Mouse (Mus musculus) thymus, adult 2 months (tissue): ENCODE data around the gene Ciao2b. TPM values are rescaled to one million over a fixed set of nuclear protein-coding genes. Genes with fewer than 3 reads are reported as not detected.

ENCODE experiments used
- DNase-seq: peaks from one replicate; pipeline ENCODE4 v3.0.0; 2021
- H3K27ac ChIP-seq: fragments of 200-500 bp; 2 replicates; pipeline ENCODE4 v1.5.1; 2012; ENCODE audit warnings: low read length, control low read depth; ENCODE audit not compliant: control insufficient read depth, insufficient read depth
- H3K27me3 ChIP-seq: fragments of 200-500 bp; 2 replicates; pipeline ENCODE4 v1.6.1; 2012; ENCODE audit warnings: mild to moderate bottlenecking, low read length, moderate library complexity, mixed read lengths; ENCODE audit not compliant: control insufficient read depth, insufficient read depth
- H3K36me3 ChIP-seq: fragments of 200-500 bp; 2 replicates; pipeline ENCODE4 v1.6.1; 2012; ENCODE audit warnings: mild to moderate bottlenecking, low read length, moderate library complexity; ENCODE audit not compliant: control insufficient read depth, insufficient read depth
- H3K4me1 ChIP-seq: fragments of 200-500 bp; replicated peaks from 2 replicates; pipeline ENCODE4 v1.6.1; 2012; ENCODE audit warnings: low read length; ENCODE audit not compliant: control insufficient read depth, insufficient read depth
- H3K4me3 ChIP-seq: fragments of 200-500 bp; 2 replicates; pipeline ENCODE4 v1.5.1; 2012; ENCODE audit warnings: mild to moderate bottlenecking, low read length, control low read depth, moderate library complexity; ENCODE audit not compliant: control insufficient read depth, insufficient read depth
- CTCF ChIP-seq: fragments of 200-500 bp; IDR thresholded peaks from 2 replicates; pipeline ENCODE4 v1.5.1; 2012; ENCODE audit warnings: mild to moderate bottlenecking, control low read depth, low read length, moderate library complexity, borderline replicate concordance; ENCODE audit not compliant: control insufficient read depth, poor library complexity, insufficient read depth; ENCODE audit errors: extremely low read depth
- POLR2A ChIP-seq: fragments of 200-500 bp; IDR thresholded peaks from 2 replicates; pipeline ENCODE4 v1.6.1; 2012; ENCODE audit warnings: mild to moderate bottlenecking, low read length, control low read depth, moderate library complexity; ENCODE audit not compliant: control insufficient read depth, poor library complexity, insufficient read depth; ENCODE audit errors: extremely low read depth
- WGBS: fragments of 180-500 bp; shearing (Covaris S2); methylation state at CpG from one replicate; pipeline ENCODE4 v1.1.7; 2018; 5-methylcytosine and 5-hydroxymethylcytosine counted together
- polyA plus RNA-seq: library from polyadenylated mRNA; depleted of rRNA; stranded (reverse); fragments of >200 nt; gene quantifications from 2 replicates; pipeline ENCODE4 v1.2.3, GENCODE M21; 2012

The Ciao2b gene
- polyA plus RNA-seq, 1 experiment, result 76.9 TPM

- Histone ChIP-seq H3K27me3 (no peaks in the 10 kb centered on the region), H3K27ac (no peak overlapping the region), H3K36me3 (no peaks in the 10 kb centered on the region), H3K4me3 (no peak overlapping the region), H3K4me1 (peaks cover 25% of the 10 kb centered on the region)
- no peak for DNase-seq
- 62% methylated on average over 4 of the region's 4 CpGs for WGBS
- TF ChIP-seq POLR2A (no peak), CTCF (no peak)
Measured at GRCm38 (mm10) chr8:104627065-104627740, 14.6 kb downstream of the Ciao2b start.

- DNase-seq, result no peak
- H3K4me1 ChIP-seq, result peaks cover 6% of the 10 kb centered on the region
- no peak within 1 kb of the TSS for H3K4me3 ChIP-seq
- WGBS, result 94% methylated on average over 6 of the region's 6 CpGs
- H3K27me3 ChIP-seq, result no peaks in the 10 kb centered on the region
- H3K27ac ChIP-seq, result no peak within 1 kb of the TSS
- no peak for TF ChIP-seq POLR2A
- no peak for TF ChIP-seq CTCF
- no peaks in the 10 kb centered on the region for H3K36me3 ChIP-seq
Measured at GRCm38 (mm10) chr8:104624161-104624560, 17.6 kb downstream of the Ciao2b start, which contains the start of gene Cdh16. Gene Cdh16 (minus strand): TSS chr8:104624396.

GRCm38 (mm10) chr8:104620765-104621164, 21.0 kb downstream of the Ciao2b start:
- Histone ChIP-seq H3K27me3 (no peaks in the 10 kb centered on the region), H3K27ac (no peak overlapping the region), H3K4me3 (no peak overlapping the region), H3K36me3 (no peaks in the 10 kb centered on the region), H3K4me1 (peaks cover 6% of the 10 kb centered on the region)
- 85% methylated on average over 5 of the region's 5 CpGs for WGBS
- no peak for DNase-seq
- TF ChIP-seq POLR2A (no peak), CTCF (no peak)

DNA sequence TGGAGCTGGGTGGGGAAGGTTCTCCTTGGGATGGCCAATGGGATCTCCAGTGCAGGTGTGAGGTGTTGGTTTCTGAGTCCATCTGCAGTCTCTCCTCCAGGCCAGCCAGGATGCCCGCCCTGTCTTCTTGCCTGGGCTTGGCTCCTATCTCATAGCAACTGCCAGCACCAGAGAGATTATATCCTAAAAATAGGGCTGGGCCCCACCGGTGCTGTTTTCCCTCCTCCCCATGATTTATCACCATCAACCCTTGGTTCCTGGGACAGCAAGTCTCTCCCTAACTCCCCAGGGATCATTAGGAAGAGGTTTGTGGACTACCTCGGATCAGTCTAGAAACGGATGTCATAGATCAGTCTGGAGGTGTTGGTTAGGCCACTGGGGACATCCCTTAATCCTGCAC, 28.6 kb downstream of the Ciao2b start:
- TF ChIP-seq CTCF (no peak), POLR2A (no peak)
- H3K4me3 ChIP-seq, result no peak overlapping the region
- DNase-seq, result no peak
- H3K36me3 ChIP-seq, result no peaks in the 10 kb centered on the region
- WGBS, result 84% methylated on average over 4 of the region's 4 CpGs
- no peaks in the 10 kb centered on the region for H3K4me1 ChIP-seq
- H3K27ac ChIP-seq, result no peak overlapping the region
- H3K27me3 ChIP-seq, result no peaks in the 10 kb centered on the region

DNA sequence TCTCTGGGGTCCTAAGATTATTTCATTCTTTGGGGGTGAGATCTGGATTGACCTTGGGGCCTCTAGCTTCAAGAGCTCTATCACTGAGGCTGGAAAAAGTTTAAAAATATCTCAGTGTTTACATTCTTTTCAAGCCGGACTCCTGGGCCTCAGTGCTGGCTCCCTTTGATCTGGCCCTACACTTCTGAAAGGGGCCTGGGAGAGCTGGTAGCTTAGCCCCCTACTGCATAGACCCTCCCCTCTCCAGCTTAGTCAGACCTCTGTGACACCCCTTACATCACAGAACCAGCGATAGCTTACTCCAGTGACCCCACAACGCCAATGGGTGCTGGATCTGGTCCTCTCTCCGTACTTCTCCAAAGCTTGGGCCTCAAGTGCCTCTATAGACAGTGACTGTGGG, 30.2 kb downstream of the Ciao2b start:
- DNase-seq, result no peak
- Histone ChIP-seq H3K4me1 (no peaks in the 10 kb centered on the region), H3K36me3 (no peaks in the 10 kb centered on the region), H3K27ac (no peak overlapping the region), H3K4me3 (no peak overlapping the region), H3K27me3 (no peaks in the 10 kb centered on the region)
- WGBS, result 88% methylated on average over 4 of the region's 4 CpGs
- TF ChIP-seq POLR2A (no peak), CTCF (no peak)

GRCm38 (mm10) chr8:104610185-104610766, 31.5 kb downstream of the Ciao2b start:
- no peaks in the 10 kb centered on the region for H3K36me3 ChIP-seq
- WGBS, result 93% methylated on average over 12 of the region's 12 CpGs
- no peak overlapping the region for H3K27ac ChIP-seq
- TF ChIP-seq POLR2A, result no peak
- no peak for TF ChIP-seq CTCF
- no peaks in the 10 kb centered on the region for H3K27me3 ChIP-seq
- H3K4me1 ChIP-seq, result no peaks in the 10 kb centered on the region
- DNase-seq, result no peak
- H3K4me3 ChIP-seq, result no peak overlapping the region
